26 mouse cellular contexts compared by ENCODE assay signal in genomic region chr11:11108922-11109321, GRCm38 (mm10). TPM values are rescaled to one million over a fixed set of nuclear protein-coding genes. Genes with fewer than 3 reads are reported as not detected.
DNase-seq lines count a peak whose midpoint lies in the region; ATAC-seq and TF ChIP-seq lines count a peak whose summit lies in the region.
"Had no signal": no experiment of that assay in that cellular context is flagged by ENCODE, and none has a peak within 500 bp of the region (broad histone marks: within the 10 kb centered on the region; RNA-seq: fewer than 3 reads in every experiment).

No protein-coding gene starts in this region.

- no peaks in the 10 kb centered on the region for H3K4me1 ChIP-seq in kidney, adult 2 months (ENCODE audit: control insufficient read depth, insufficient read depth, low read length)
- 0 out of 2 replicates have a peak, but pooled peaks cover 3% of the 10 kb centered on the region for H3K4me1 ChIP-seq in kidney, embryonic 16.5 days (ENCODE audit: insufficient read depth, low read length)
- H3K4me1 ChIP-seq in neural tube, embryonic 14.5 days (ENCODE audit: control insufficient read depth, insufficient read depth, low read length), result no peaks in the 10 kb centered on the region

- no peaks in the 10 kb centered on the region for H3K36me3 ChIP-seq in kidney, adult 2 months (ENCODE audit: control insufficient read depth, insufficient read depth, low read length)
- H3K36me3 ChIP-seq in kidney, embryonic 16.5 days (ENCODE audit: insufficient read depth, low read length), result no peaks in the 10 kb centered on the region
- no peaks in the 10 kb centered on the region for H3K36me3 ChIP-seq in neural tube, embryonic 14.5 days (ENCODE audit: control insufficient read depth, insufficient read depth, low read length)
- H3K36me3 ChIP-seq: forebrain, embryonic 10.5 days; G1E; heart, embryonic 10.5 days; heart, embryonic 13.5 days; hindbrain, embryonic 12.5 days had no signal

- no peak overlapping the region for H3K9ac ChIP-seq in kidney, embryonic 16.5 days (replicated peaks; ENCODE audit: low read length)
- H3K9ac ChIP-seq in neural tube, embryonic 14.5 days (replicated peaks; ENCODE audit: low read depth, low read length), result no peak overlapping the region
- H3K9ac ChIP-seq: forebrain, embryonic 13.5 days; heart, embryonic 13.5 days; hindbrain, embryonic 12.5 days had no signal

- TF ChIP-seq CTCF in kidney, adult 2 months (conservative IDR thresholded peaks at IDR 0.05; ENCODE audit: insufficient read depth, insufficient read length, low read depth, low read length), result no peak

- 29% methylated on average over 3 of the region's 3 CpGs for WGBS in kidney, adult 2 months
- WGBS in kidney, embryonic 16.5 days, result 53% methylated on average over 3 of the region's 3 CpGs
- 55% methylated on average over 3 of the region's 3 CpGs for WGBS in neural tube, embryonic 14.5 days

- no peak for TF ChIP-seq POLR2A in kidney, adult 2 months (IDR thresholded peaks at IDR 0.05; ENCODE audit: low read depth, low read length)

- H3K27me3 ChIP-seq in kidney, adult 2 months (replicated peaks; ENCODE audit: control insufficient read depth, insufficient read depth, low read length), result no peaks in the 10 kb centered on the region
- peaks cover 15% of the 10 kb centered on the region for H3K27me3 ChIP-seq in kidney, embryonic 16.5 days (ENCODE audit: insufficient read depth, low read length)
- peaks cover under 1% of the 10 kb centered on the region; the same call in 1 of the 2 replicates for H3K27me3 ChIP-seq in neural tube, embryonic 14.5 days (ENCODE audit: control insufficient read depth, insufficient read depth, low read length)

- H3K4me3 ChIP-seq in kidney, adult 2 months (ENCODE audit: insufficient read depth, low read depth, low read length), result no peak overlapping the region
- H3K4me3 ChIP-seq in kidney, embryonic 16.5 days (ENCODE audit: low read length), result no peak overlapping the region
- H3K4me3 ChIP-seq in neural tube, embryonic 14.5 days (ENCODE audit: low read depth, low read length), result no peak overlapping the region
- H3K4me3 ChIP-seq: forebrain, embryonic 10.5 days; forebrain, embryonic 13.5 days; heart, adult 2 months; heart, embryonic 10.5 days; heart, embryonic 13.5 days; hindbrain, embryonic 12.5 days had no signal

- no peak overlapping the region for H3K4me2 ChIP-seq in kidney, embryonic 16.5 days (replicated peaks; ENCODE audit: low read depth, low read length)
- H3K4me2 ChIP-seq in neural tube, embryonic 14.5 days (ENCODE audit: low read depth, low read length), result no peak overlapping the region
- H3K4me2 ChIP-seq: forebrain, embryonic 13.5 days; heart, embryonic 13.5 days; hindbrain, embryonic 12.5 days had no signal

- peak; percentile 2 for DNase-seq in kidney, adult 2 months
- DNase-seq in kidney, adult 18-20 months, result no peak
- DNase-seq in kidney, postnatal 25 days, result no peak
- no peak for DNase-seq in neural tube, embryonic 10.5 days (ENCODE audit: extremely low spot score, low spot score)
- DNase-seq: adrenal gland, postnatal 10 days; adrenal gland, postnatal 36 days; B cell, adult 2 months; cerebellum, adult 18-20 months; cerebellum, adult 9-10 months; cerebellum, postnatal 14 days; gastrocnemius, postnatal 10 days; gastrocnemius, postnatal 36 days; heart, adult 2 months; heart, postnatal 14 days; heart, postnatal 4 days had no signal

- ATAC-seq in kidney, embryonic 16.5 days (ENCODE audit: low FRiP score, low TSS enrichment), result peak; percentile 63; the same call in 1 of the 2 replicates
- ATAC-seq in neural tube, embryonic 14.5 days (ENCODE audit: low read depth), result peak; percentile 63; the same call in 1 of the 2 replicates
- ATAC-seq: forebrain, embryonic 13.5 days; forebrain, embryonic 16.5 days; hindbrain, embryonic 16.5 days; Patski had no signal

- no peak overlapping the region for H3K27ac ChIP-seq in kidney, adult 2 months (ENCODE audit: insufficient read depth, low read depth, low read length)
- H3K27ac ChIP-seq in kidney, embryonic 16.5 days (ENCODE audit: low read length), result no peak overlapping the region; the same call in 1 of the 2 replicates
- H3K27ac ChIP-seq in neural tube, embryonic 14.5 days (ENCODE audit: low read depth, low read length), result no peak overlapping the region
- H3K27ac ChIP-seq: forebrain, embryonic 10.5 days; forebrain, embryonic 13.5 days; heart, adult 2 months; heart, embryonic 10.5 days; heart, embryonic 13.5 days; hindbrain, embryonic 12.5 days had no signal

- no peaks in the 10 kb centered on the region for H3K9me3 ChIP-seq in kidney, embryonic 16.5 days (ENCODE audit: low read length)
- H3K9me3 ChIP-seq in neural tube, embryonic 14.5 days (ENCODE audit: control insufficient read depth, low read length), result no peaks in the 10 kb centered on the region
- H3K9me3 ChIP-seq: forebrain, embryonic 13.5 days; G1E; heart, embryonic 10.5 days; heart, embryonic 13.5 days; hindbrain, embryonic 12.5 days had no signal

RNA-seq across cellular contexts. Expression of gene Vwc2, which starts 5.1 kb away (rescaled TPM):
- polyA plus RNA-seq in kidney, adult 2 months (2012; rRNA removed), result 0.13 TPM in 1 of 2 replicates, not detected in the other
- polyA plus RNA-seq in kidney, embryonic 16.5 days (2015; fragmentation: Nextera tagmentation; extraction: Ambion mirVana), result 1.1 and 1.2 TPM in 2 replicates
- polyA plus RNA-seq in neural tube, embryonic 14.5 days (2014; fragmentation: Nextera tagmentation; extraction: Ambion mirVana), result 10.0 and 14.0 TPM in 2 replicates
- polyA plus RNA-seq: G1E, Patski had no signal
